Mouse (Mus musculus) frontal cortex, postnatal 14 days (tissue): Measurements from ENCODE around the gene Insc.

Experiments used
- DNase-seq, 2 experiments: peaks; one replicate each; pipeline ENCODE4 v3.0.0; 2022; ENCODE audit warnings: low spot score in 2 of 2

Gene Insc

GRCm38 (mm10) chr7:114762660-114763059, 19.2 kb downstream of the Insc start:
- DNase-seq, result no peak

GRCm38 (mm10) chr7:114765273-114765672, 21.8 kb downstream of the Insc start:
- DNase-seq, result no peak

GRCm38 (mm10) chr7:114766523-114766922, 23.0 kb downstream of the Insc start:
- DNase-seq, result no peak

GRCm38 (mm10) chr7:114768516-114768915, 25.0 kb downstream of the Insc start:
- DNase-seq, result no peak

- no peak for DNase-seq
These were observed 25.5 kb downstream of the Insc start for GRCm38 (mm10) chr7:114769041-114769440.

- no peak for DNase-seq
These were observed 27.1 kb downstream of the Insc start for GRCm38 (mm10) chr7:114770586-114770985.

- no peak for DNase-seq
These were observed 28.3 kb downstream of the Insc start for GRCm38 (mm10) chr7:114771801-114772200.

GRCm38 (mm10) chr7:114773781-114774180, 30.3 kb downstream of the Insc start:
- no peak for DNase-seq

- DNase-seq, result no peak
These were observed 32.4 kb downstream of the Insc start for GRCm38 (mm10) chr7:114775856-114776255.

- no peak for DNase-seq
These were observed 34.8 kb downstream of the Insc start for GRCm38 (mm10) chr7:114778156-114778770.

GRCm38 (mm10) chr7:114779056-114779660, 35.7 kb downstream of the Insc start:
- no peak for DNase-seq

- DNase-seq, result no peak
These were observed 39.8 kb downstream of the Insc start for GRCm38 (mm10) chr7:114783291-114783690.

- DNase-seq, result no peak
These were observed 47.6 kb downstream of the Insc start for GRCm38 (mm10) chr7:114791087-114791486.

GRCm38 (mm10) chr7:114792026-114792425, 48.5 kb downstream of the Insc start:
- DNase-seq, result no peak

- DNase-seq, result no peak
These were observed 50.9 kb downstream of the Insc start for GRCm38 (mm10) chr7:114794400-114794799.

GRCm38 (mm10) chr7:114802576-114802975, 59.1 kb downstream of the Insc start:
- no peak for DNase-seq

GRCm38 (mm10) chr7:114805311-114805710, 61.8 kb downstream of the Insc start:
- no peak for DNase-seq

GRCm38 (mm10) chr7:114807343-114807742, 63.8 kb downstream of the Insc start:
- peak; percentile 17 to 23 for DNase-seq

- no peak for DNase-seq
These were observed 64.8 kb downstream of the Insc start for GRCm38 (mm10) chr7:114808341-114808740.

GRCm38 (mm10) chr7:114817291-114817806, 73.9 kb downstream of the Insc start:
- DNase-seq, result peak; percentile 71 to 86

GRCm38 (mm10) chr7:114817879-114818278, 74.4 kb downstream of the Insc start:
- DNase-seq, result no peak

GRCm38 (mm10) chr7:114818351-114818750, 74.9 kb downstream of the Insc start:
- DNase-seq, result no peak

GRCm38 (mm10) chr7:114818836-114819235, 75.3 kb downstream of the Insc start:
- no peak for DNase-seq
